Mouse (Mus musculus) gastrocnemius, postnatal 25 days (tissue): ENCODE measurements at regions not wholly inside any gene's neighbourhood (a gene's known extent, or its start where the extent isn't known, plus 50 kb on each side); places are given as distances from the start of the nearest gene placed in this dataset.
"Not testable (repeated sequence)": the region's sequence is repeated elsewhere in the genome, so short reads cannot be mapped to it uniquely, and the experiment has no call there.

Source experiments
- DNase-seq: peaks from one replicate; pipeline ENCODE4 v3.0.0; 2022

- no peak for DNase-seq
Measured at GRCm38 (mm10) chr2:171985813-171986572, 57.3 kb downstream of the Cbln4 start.

GRCm38 (mm10) chr2:171969311-171969905 is 73.9 kb downstream of the Cbln4 start:
- no peak for DNase-seq

- no peak for DNase-seq
Measured at GRCm38 (mm10) chr2:171946569-171947250, 96.6 kb downstream of the Cbln4 start.

GRCm38 (mm10) chr2:171942671-171943070 is 100.6 kb downstream of the Cbln4 start:
- no peak for DNase-seq

- no peak for DNase-seq
Measured at GRCm38 (mm10) chr2:171935646-171936325, 107.5 kb downstream of the Cbln4 start.

- no peak for DNase-seq
Measured at GRCm38 (mm10) chr2:171920960-171921359, 122.3 kb downstream of the Cbln4 start.

- no peak for DNase-seq
Measured at GRCm38 (mm10) chr2:171887306-171887705, 156.0 kb downstream of the Cbln4 start.

- DNase-seq, result not testable (repeated sequence)
Measured at GRCm38 (mm10) chr2:171879238-171879960, 163.9 kb downstream of the Cbln4 start.

- no peak for DNase-seq
Measured at GRCm38 (mm10) chr2:171867550-171867949, 175.7 kb downstream of the Cbln4 start.

- no peak for DNase-seq
Measured at GRCm38 (mm10) chr2:171864376-171864965, 178.8 kb downstream of the Cbln4 start.

- DNase-seq, result no peak
Measured at GRCm38 (mm10) chr2:171862626-171863025, 180.6 kb downstream of the Cbln4 start.

- DNase-seq, result no peak
Measured at GRCm38 (mm10) chr2:171858894-171859293, 184.4 kb downstream of the Cbln4 start.

GRCm38 (mm10) chr2:171856491-171856890 is 186.8 kb downstream of the Cbln4 start:
- DNase-seq, result no peak

- no peak for DNase-seq
Measured at GRCm38 (mm10) chr2:171846826-171847492, 196.3 kb downstream of the Cbln4 start.

GRCm38 (mm10) chr2:171840058-171840713 is 203.1 kb downstream of the Cbln4 start:
- DNase-seq, result no peak

- DNase-seq, result peak; percentile 43
Measured at GRCm38 (mm10) chr2:171822156-171822555, 221.1 kb downstream of the Cbln4 start.

GRCm38 (mm10) chr2:171818504-171818903 is 224.8 kb downstream of the Cbln4 start:
- DNase-seq, result no peak

- no peak for DNase-seq
Measured at GRCm38 (mm10) chr2:171816685-171817419, 226.4 kb downstream of the Cbln4 start.

- no peak for DNase-seq
Measured at GRCm38 (mm10) chr2:171812701-171813100, 230.6 kb downstream of the Cbln4 start.

GRCm38 (mm10) chr2:171805376-171805775 is 237.9 kb downstream of the Cbln4 start:
- DNase-seq, result no peak
